Mouse (Mus musculus) G1E (cell line): ENCODE data around the gene Astn2.

Experiments used
- CTCF ChIP-seq: IDR thresholded peaks from 2 replicates; pipeline ENCODE4 v1.5.1; 2012; ENCODE audit warnings: low read depth, low read length, inconsistent platforms, mixed read lengths
- GATA1 ChIP-seq: IDR thresholded peaks from 2 replicates; pipeline ENCODE4 v1.6.1; 2012; ENCODE audit warnings: borderline replicate concordance, low read length, inconsistent platforms, mixed read lengths
- GATA2 ChIP-seq: IDR thresholded peaks from 2 replicates; pipeline ENCODE4 v1.6.1; 2012; ENCODE audit warnings: low read depth, low read length, inconsistent platforms, borderline replicate concordance
- POLR2AphosphoS5 ChIP-seq: IDR thresholded peaks from 2 replicates; pipeline ENCODE4 v1.6.1; 2012; ENCODE audit warnings: low read depth, low read length, inconsistent platforms; ENCODE audit not compliant: insufficient replicate concordance
- TAL1 ChIP-seq: conservative IDR thresholded peaks from 2 replicates; pipeline ENCODE4 v1.6.1; 2012; ENCODE audit warnings: low read depth, low read length, inconsistent platforms, mixed read lengths

- TF ChIP-seq GATA1: no peak
- TF ChIP-seq CTCF: no peak
- TF ChIP-seq TAL1: no peak
- TF ChIP-seq POLR2AphosphoS5: no peak
- no peak for TF ChIP-seq GATA2
Measured at GRCm38 (mm10) chr4:66171583-66171982, 232.8 kb downstream of the Astn2 start.
